Mouse (Mus musculus) E14TG2a.4 (cell line): ENCODE results near the gene Tekt2.

Experiments
- H3K27me3 ChIP-seq: 2 replicates; pipeline ENCODE4 v1.6.1; 2014; ENCODE audit warnings: low read length, control low read depth; ENCODE audit not compliant: insufficient read depth
- H3K36me3 ChIP-seq: 2 replicates; pipeline ENCODE4 v1.6.1; 2014; ENCODE audit warnings: low read length, control low read depth; ENCODE audit not compliant: insufficient read depth
- H3K4me1 ChIP-seq: replicated peaks from 2 replicates; pipeline ENCODE4 v1.6.1; 2014; ENCODE audit warnings: low read depth, low read length, control low read depth
- H3K4me3 ChIP-seq: replicated peaks from 2 replicates; pipeline ENCODE4 v1.5.1; 2014; ENCODE audit warnings: mild to moderate bottlenecking, low read length
- H3K9me3 ChIP-seq: 2 replicates; pipeline ENCODE4 v1.6.1; 2014; ENCODE audit warnings: low read length, control low read depth
- CTCF ChIP-seq: conservative IDR thresholded peaks from 2 replicates; pipeline ENCODE4 v1.5.1; 2014; ENCODE audit warnings: low read length
- NANOG ChIP-seq: IDR thresholded peaks from 2 replicates; pipeline ENCODE4 v1.6.1; 2014; ENCODE audit warnings: borderline replicate concordance, low read length, mixed read lengths
- POU5F1 ChIP-seq: IDR thresholded peaks from 2 replicates; pipeline ENCODE4 v1.6.1; 2014; ENCODE audit warnings: low read length, borderline replicate concordance

The Tekt2 gene

GRCm38 (mm10) chr4:126324861-126325260, 627 bp downstream of the Tekt2 start:
- Histone ChIP-seq H3K4me3 (peak overlapping the region; percentile 69), H3K9me3 (no peaks in the 10 kb centered on the region), H3K4me1 (peaks cover 63% of the 10 kb centered on the region), H3K36me3 (peaks cover 6% of the 10 kb centered on the region), H3K27me3 (peaks cover 38% of the 10 kb centered on the region)
- no peak for TF ChIP-seq POU5F1
- no peak for TF ChIP-seq CTCF
- no peak for TF ChIP-seq NANOG

GRCm38 (mm10) chr4:126322646-126323045, 2.8 kb downstream of the Tekt2 start:
- no peak for TF ChIP-seq NANOG
- no peak overlapping the region for H3K4me3 ChIP-seq

DNA sequence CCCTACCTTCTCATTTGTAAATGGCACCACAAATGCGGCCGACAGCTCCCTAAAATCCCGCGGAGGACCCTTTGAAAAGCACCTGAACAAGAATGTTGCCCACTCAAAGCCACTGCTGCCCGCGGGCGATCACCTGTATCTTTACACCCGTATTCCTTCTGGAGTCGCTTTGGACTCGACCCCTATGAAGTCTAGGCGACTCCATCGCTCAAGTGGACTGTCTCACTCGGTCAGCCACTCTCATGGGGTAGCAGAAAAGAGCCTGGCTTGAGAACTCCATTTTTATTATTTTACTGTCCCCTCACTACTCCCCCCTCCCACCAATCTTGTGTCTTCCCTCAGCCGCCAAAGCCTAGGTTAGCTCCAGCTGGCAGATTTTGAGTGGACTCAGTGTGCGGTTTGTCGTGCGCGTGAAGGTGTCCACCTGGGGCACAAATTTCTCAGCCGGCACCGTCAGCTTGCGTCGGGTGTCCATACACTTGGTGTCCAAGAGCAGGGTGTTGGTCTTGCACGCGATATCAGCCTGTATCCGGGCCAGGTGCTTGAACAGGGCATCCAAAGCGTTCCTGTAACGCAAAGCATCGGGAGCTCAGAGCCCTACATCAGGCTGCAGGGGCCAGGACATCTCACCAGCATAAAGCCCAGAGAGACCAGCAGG, 3.5 kb downstream of the Tekt2 start:
- Histone ChIP-seq H3K9me3 (no peaks in the 10 kb centered on the region), H3K36me3 (peaks cover 35% of the 10 kb centered on the region), H3K4me1 (peaks cover 74% of the 10 kb centered on the region), H3K4me3 (peak overlapping the region; percentile 96), H3K27me3 (peaks cover 38% of the 10 kb centered on the region)
- no peak for TF ChIP-seq NANOG
- no peak for TF ChIP-seq CTCF
- TF ChIP-seq POU5F1 = no peak

More at GRCm38 (mm10) chr4:126322646-126323045, 2.8 kb downstream of the Tekt2 start:
- H3K27me3 ChIP-seq = peaks cover 38% of the 10 kb centered on the region
- no peaks in the 10 kb centered on the region for H3K9me3 ChIP-seq
- peaks cover 69% of the 10 kb centered on the region for H3K4me1 ChIP-seq
- peaks cover 29% of the 10 kb centered on the region for H3K36me3 ChIP-seq

- Histone ChIP-seq H3K4me1 (peaks cover 79% of the 10 kb centered on the region), H3K36me3 (peaks cover 42% of the 10 kb centered on the region), H3K27me3 (peaks cover 38% of the 10 kb centered on the region), H3K4me3 (peak within 1 kb of the TSS; percentile 96), H3K9me3 (no peaks in the 10 kb centered on the region)
- TF ChIP-seq CTCF (peak; percentile 90), NANOG (no peak)
Observed at GRCm38 (mm10) chr4:126321111-126321853, 4.2 kb downstream of the Tekt2 start, which contains the start of gene Adprhl2. Adprhl2 (minus strand) TSS chr4:126321703.

DNA sequence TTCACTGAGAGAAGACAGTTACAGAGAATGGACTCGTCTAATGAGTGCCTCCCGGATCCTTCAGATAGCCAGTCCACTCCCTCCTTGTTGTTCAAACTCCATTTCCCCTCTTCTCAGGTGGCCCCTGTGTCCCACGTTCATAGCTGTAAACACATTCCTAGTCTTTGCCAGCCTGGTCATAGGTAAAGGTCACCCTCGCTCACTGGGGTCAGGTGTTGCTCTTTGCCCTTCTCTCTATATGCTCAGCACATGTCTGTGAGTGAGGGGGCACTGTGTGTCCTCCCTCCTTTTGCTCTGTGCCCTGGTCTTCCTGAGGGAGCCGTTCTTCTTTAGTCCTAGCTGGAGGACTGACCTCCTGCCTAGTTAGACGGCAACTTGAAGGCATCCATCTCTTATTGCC, 5.7 kb downstream of the Tekt2 start:
- peaks cover 55% of the 10 kb centered on the region for H3K36me3 ChIP-seq
- peaks cover 31% of the 10 kb centered on the region for H3K27me3 ChIP-seq
- H3K9me3 ChIP-seq = no peaks in the 10 kb centered on the region
- H3K4me1 ChIP-seq = peaks cover 78% of the 10 kb centered on the region
- no peak for TF ChIP-seq NANOG
- no peak for TF ChIP-seq POU5F1
- TF ChIP-seq CTCF = no peak
- H3K4me3 ChIP-seq = peak overlapping the region; percentile 2; the same call in 1 of the 2 replicates

DNA sequence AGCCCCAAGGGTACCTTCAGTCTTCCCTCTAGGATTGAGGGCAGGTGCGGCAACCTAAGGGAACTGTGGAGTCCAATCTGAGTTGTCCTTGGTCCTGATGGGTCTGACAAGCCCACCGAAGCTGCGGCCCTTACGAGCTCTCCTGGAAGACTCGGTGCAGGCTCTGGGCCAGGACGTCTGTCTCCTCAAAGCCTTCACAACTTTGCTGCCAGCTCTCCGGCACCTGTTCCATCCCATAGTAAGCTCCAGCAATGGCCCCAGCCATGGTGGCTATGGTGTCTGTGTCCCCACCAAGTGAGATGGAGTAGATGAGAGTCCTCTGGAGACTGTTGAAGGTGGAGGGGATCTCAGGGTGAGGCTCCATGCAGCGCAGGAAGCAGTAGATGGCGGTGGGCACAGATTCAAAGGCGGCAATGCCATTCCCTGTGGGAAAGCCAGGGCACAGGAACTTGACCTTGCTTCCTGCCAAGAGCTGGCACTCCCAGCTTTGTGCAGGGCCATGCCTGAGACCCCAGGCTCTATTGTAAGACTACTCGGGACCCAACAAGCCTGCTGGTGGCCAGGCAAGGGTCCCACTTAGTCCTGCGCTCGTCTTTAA, 8.9 kb downstream of the Tekt2 start:
- no peak overlapping the region for H3K4me3 ChIP-seq
- H3K9me3 ChIP-seq = no peaks in the 10 kb centered on the region
- peaks cover 73% of the 10 kb centered on the region for H3K4me1 ChIP-seq
- no peaks in the 10 kb centered on the region for H3K27me3 ChIP-seq
- peaks cover 62% of the 10 kb centered on the region for H3K36me3 ChIP-seq
- TF ChIP-seq NANOG = no peak
- no peak for TF ChIP-seq CTCF
- TF ChIP-seq POU5F1 = no peak

GRCm38 (mm10) chr4:126315931-126316330, 9.6 kb downstream of the Tekt2 start:
- Histone ChIP-seq H3K36me3 (peaks cover 62% of the 10 kb centered on the region), H3K4me3 (no peak overlapping the region)

GRCm38 (mm10) chr4:126314393-126314792, 11.1 kb downstream of the Tekt2 start:
- Histone ChIP-seq H3K4me1 (peaks cover 62% of the 10 kb centered on the region), H3K36me3 (peaks cover 51% of the 10 kb centered on the region), H3K9me3 (no peaks in the 10 kb centered on the region), H3K27me3 (0 out of 2 replicates have a peak, but pooled peaks cover 2% of the 10 kb centered on the region), H3K4me3 (no peak overlapping the region)
- TF ChIP-seq NANOG (no peak), POU5F1 (no peak), CTCF (0 out of 2 replicates have a peak, but pooled peaks have one; percentile 9)

More at GRCm38 (mm10) chr4:126315931-126316330, 9.6 kb downstream of the Tekt2 start:
- no peaks in the 10 kb centered on the region for H3K9me3 ChIP-seq
- TF ChIP-seq POU5F1 (no peak), NANOG (no peak), CTCF (no peak)
- peaks cover 72% of the 10 kb centered on the region for H3K4me1 ChIP-seq
- H3K27me3 ChIP-seq = no peaks in the 10 kb centered on the region
